ENCODE assay signal across 15 mouse cellular contexts in the genomic region with DNA sequence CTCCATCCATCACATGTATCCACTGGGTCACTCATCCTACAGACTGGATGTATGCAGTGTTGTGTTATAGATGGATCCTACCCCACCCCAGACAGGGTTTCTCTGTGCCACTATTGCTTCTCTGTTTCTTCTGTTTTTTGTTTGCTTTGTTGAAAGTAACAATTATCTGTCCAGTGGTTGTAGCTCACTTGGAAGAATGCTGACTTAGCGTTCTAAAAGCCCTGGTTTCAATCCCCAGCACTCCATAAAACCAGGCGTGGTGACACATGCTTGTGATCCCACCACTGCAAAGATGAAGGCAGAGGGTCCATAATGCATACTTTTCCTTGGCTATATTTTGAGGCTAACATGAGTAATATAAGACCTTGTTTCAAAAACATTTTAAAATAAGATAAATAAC.
"Had no signal": no experiment of that assay in that cellular context is flagged by ENCODE, and none has a peak within 500 bp of the region (broad histone marks: within the 10 kb centered on the region; RNA-seq: fewer than 3 reads in every experiment).

No protein-coding gene starts in this region.

- H3K4me3 ChIP-seq: neural tube, embryonic 15.5 days; stomach, embryonic 15.5 days had no signal

- H3K4me2 ChIP-seq: neural tube, embryonic 15.5 days; stomach, embryonic 15.5 days had no signal

- H3K27ac ChIP-seq: neural tube, embryonic 15.5 days; stomach, embryonic 15.5 days; stomach, postnatal 0 days had no signal

- DNase-seq: retina, postnatal 1 day; right cerebral cortex, adult 18-20 months; right cerebral cortex, postnatal 14 days; right cerebral cortex, postnatal 25 days; right cerebral cortex, postnatal 4 days; spleen, adult 18-20 months; thymus, adult 18-20 months; thymus, adult 2 months; thymus, postnatal 14 days; thymus, postnatal 25 days; thymus, postnatal 36 days; thymus, postnatal 4 days had no signal

- H3K9ac ChIP-seq: neural tube, embryonic 15.5 days; stomach, embryonic 15.5 days had no signal

- H3K9me3 ChIP-seq: neural tube, embryonic 15.5 days; stomach, embryonic 15.5 days had no signal

- H3K4me1 ChIP-seq: stomach, embryonic 15.5 days had no signal

- H3K27me3 ChIP-seq: neural tube, embryonic 15.5 days; stomach, embryonic 15.5 days had no signal
